Mouse (Mus musculus) hindbrain, embryonic 16.5 days (tissue): Measurements from ENCODE around the gene Taf4. TPM values are rescaled to one million over a fixed set of nuclear protein-coding genes. Genes with fewer than 3 reads are reported as not detected.
A peak's percentile ranks its signal among the peaks of the same experiment; 100 is the strongest.

Experiments used
- ATAC-seq: fragments of 200-750 bp; cut with Nextera tagmentation; 2 replicates; pipeline ENCODE4 v1.8.0; 2017; ENCODE audit warnings: moderate TSS enrichment, moderate library complexity
- H3K27ac ChIP-seq: fragments of 300-500 bp; sonication (generic); 2 replicates; pipeline ENCODE4 v1.5.1; 2014; ENCODE audit warnings: low read depth, mild to moderate bottlenecking, control low read depth, low read length, moderate library complexity
- H3K27me3 ChIP-seq: fragments of 300-500 bp; sonication (generic); replicated peaks from 2 replicates; pipeline ENCODE4 v1.6.1; 2014; ENCODE audit warnings: low read length; ENCODE audit not compliant: control insufficient read depth, insufficient read depth
- H3K36me3 ChIP-seq: fragments of 300-500 bp; sonication (generic); 2 replicates; pipeline ENCODE4 v1.6.1; 2014; ENCODE audit warnings: mild to moderate bottlenecking, low read length, moderate library complexity, mixed read lengths; ENCODE audit not compliant: control insufficient read depth, insufficient read depth
- H3K4me1 ChIP-seq: fragments of 300-500 bp; sonication (generic); 2 replicates; pipeline ENCODE4 v1.6.1; 2014; ENCODE audit warnings: low read depth, low read length; ENCODE audit not compliant: control insufficient read depth, insufficient read depth
- H3K4me2 ChIP-seq: fragments of 300-500 bp; sonication (generic); 2 replicates; pipeline ENCODE4 v1.6.1; 2014; ENCODE audit warnings: mild to moderate bottlenecking, low read length, control low read depth, moderate library complexity
- H3K4me3 ChIP-seq: fragments of 300-500 bp; sonication (generic); 2 replicates; pipeline ENCODE4 v1.5.1; 2014; ENCODE audit warnings: mild to moderate bottlenecking, low read length, control low read depth, moderate library complexity
- H3K9ac ChIP-seq: fragments of 300-500 bp; sonication (generic); 2 replicates; pipeline ENCODE4 v1.6.1; 2014; ENCODE audit warnings: low read depth, mild to moderate bottlenecking, control low read depth, low read length, moderate library complexity
- H3K9me3 ChIP-seq: fragments of 300-500 bp; sonication (generic); 2 replicates; pipeline ENCODE4 v1.6.1; 2014; ENCODE audit warnings: mild to moderate bottlenecking, low read length, moderate library complexity; ENCODE audit not compliant: control insufficient read depth
- WGBS: fragments of 180-500 bp; shearing (Covaris S2); extraction: QIAGEN DNeasy Blood & Tissue Kit; methylation state at CpG from one replicate; pipeline ENCODE4 v1.1.7; 2014; 5-methylcytosine and 5-hydroxymethylcytosine counted together
- polyA plus RNA-seq: library from polyadenylated mRNA; unstranded; fragments of >200 nt; fragmentation: Nextera tagmentation; extraction: Ambion mirVana; gene quantifications from 2 replicates; pipeline ENCODE4 v1.2.1, GENCODE M21; 2015

Gene Taf4
- polyA plus RNA-seq = 2.8 and 3.0 TPM in 2 replicates

DNA sequence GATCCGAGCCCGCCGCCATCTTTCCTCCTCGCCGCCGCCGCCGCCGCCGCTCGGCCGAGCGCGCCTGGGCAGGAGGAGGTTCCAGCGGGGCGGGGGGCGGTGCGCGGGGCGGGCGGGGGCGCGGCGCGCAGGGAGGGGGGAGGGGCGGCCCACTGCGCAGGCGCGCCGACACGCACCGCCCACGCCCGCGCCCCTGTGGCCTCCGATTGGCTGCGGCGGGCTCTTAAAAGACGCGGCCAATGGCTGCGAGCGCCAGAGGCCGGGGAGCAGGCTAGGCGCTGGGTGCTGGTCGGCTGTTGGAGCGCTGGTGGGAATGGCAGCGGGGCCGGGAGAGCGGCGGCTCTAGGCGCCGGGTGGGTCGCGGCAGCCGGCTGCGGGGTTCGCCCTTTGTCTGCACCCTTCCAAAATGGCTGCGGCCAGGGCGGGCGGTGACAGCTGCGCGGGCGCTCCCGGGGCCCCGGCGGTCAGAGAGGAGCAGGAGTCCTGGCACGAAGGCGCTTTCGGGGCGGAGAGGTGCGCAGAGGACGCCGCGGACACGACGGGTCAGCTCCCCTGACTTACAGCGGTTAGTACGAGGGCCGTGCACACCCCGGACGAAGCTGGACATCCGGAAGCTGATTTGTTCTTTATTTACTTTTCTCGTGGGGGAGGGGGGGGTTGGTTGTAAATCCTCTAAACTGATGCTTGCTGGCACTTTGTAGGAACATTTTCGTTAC is at the start of gene Taf4:
Taf4 (minus strand) TSS at position 19 of the 716 bp plus-strand sequence.
- no peaks in the 10 kb centered on the region for H3K36me3 ChIP-seq
- no peaks in the 10 kb centered on the region for H3K9me3 ChIP-seq
- H3K27ac ChIP-seq = peak within 1 kb of the TSS; percentile 97
- peak within 1 kb of the TSS; percentile 100 for H3K4me2 ChIP-seq
- H3K9ac ChIP-seq = peak within 1 kb of the TSS; percentile 94
- H3K27me3 ChIP-seq = no peaks in the 10 kb centered on the region
- peak; percentile 95 for ATAC-seq
- H3K4me1 ChIP-seq = peaks cover 31% of the 10 kb centered on the region
- H3K4me3 ChIP-seq = peak within 1 kb of the TSS; percentile 78
- under 1% methylated on average over 54 of the region's 84 CpGs for WGBS

DNA sequence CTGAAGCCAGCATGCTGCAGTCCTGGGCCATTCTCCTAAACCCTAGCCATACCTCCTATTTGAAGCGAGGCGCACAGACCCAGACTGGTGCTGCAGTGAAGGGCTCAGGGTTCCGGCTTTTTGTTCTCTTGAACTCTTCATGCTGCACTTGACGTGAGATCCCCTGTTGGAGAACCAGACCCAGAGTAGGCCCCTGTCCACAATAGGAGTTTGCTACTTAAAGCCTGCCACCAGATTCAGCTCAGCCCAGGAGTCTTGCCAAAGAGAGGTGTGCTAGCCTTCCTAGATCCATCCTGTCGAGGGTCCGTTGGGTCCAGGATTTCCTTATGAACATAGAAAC is 49.4 kb upstream of the Taf4 start:
- H3K4me3 ChIP-seq = peak overlapping the region; percentile 91
- H3K4me2 ChIP-seq = peak overlapping the region; percentile 76
- WGBS = under 1% methylated on average over 6 of the region's 6 CpGs
- peaks cover 4% of the 10 kb centered on the region for H3K27me3 ChIP-seq
- peak overlapping the region; percentile 95 for H3K27ac ChIP-seq
- no peak for ATAC-seq
- H3K36me3 ChIP-seq = peaks cover 9% of the 10 kb centered on the region; the same call in 1 of the 2 replicates
- H3K4me1 ChIP-seq = peaks cover 35% of the 10 kb centered on the region
- no peaks in the 10 kb centered on the region for H3K9me3 ChIP-seq
- H3K9ac ChIP-seq = peak overlapping the region; percentile 95

DNA sequence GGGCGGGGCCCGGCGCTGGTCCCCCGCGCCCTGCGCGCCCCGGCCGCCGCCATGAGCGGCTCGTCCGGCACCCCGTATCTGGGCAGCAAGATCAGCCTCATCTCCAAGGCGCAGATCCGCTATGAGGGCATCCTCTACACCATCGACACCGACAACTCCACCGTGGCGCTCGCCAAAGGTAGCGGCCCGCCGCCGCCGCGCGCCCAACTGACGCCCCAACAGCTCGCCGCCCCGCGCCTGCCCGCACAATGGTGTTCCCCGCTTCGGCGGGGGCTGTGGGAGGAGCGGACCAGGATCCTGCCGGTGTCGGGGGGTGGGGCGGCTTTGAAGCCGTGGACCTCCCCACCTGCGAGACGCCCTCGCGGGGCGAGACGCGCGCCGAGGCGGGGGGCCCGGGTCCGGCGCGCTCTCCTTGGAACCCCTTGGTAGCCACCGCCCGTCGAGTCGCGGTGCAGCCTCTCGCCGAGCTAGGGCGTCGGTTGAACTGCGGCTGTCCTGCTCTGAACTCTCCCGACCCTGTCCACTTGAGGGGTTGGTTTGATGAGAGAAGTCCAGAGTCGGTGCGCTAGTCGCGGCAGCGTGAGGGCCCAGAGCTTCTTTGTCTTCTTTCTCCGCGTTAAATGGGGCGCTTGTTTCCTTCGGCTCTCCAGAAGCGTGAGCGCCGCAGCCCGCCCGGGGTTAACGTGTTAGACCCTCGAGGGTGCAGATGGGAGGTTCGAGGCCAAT is 48.9 kb upstream of the Taf4 start:
- Histone ChIP-seq H3K9ac (peak overlapping the region; percentile 95), H3K36me3 (peaks cover 3% of the 10 kb centered on the region; the same call in 1 of the 2 replicates), H3K27ac (peak overlapping the region; percentile 95), H3K9me3 (no peaks in the 10 kb centered on the region), H3K27me3 (peaks cover 4% of the 10 kb centered on the region), H3K4me3 (peak overlapping the region; percentile 91), H3K4me1 (peaks cover 35% of the 10 kb centered on the region), H3K4me2 (peak overlapping the region; percentile 76)
- ATAC-seq = peak; percentile 62
- WGBS = under 1% methylated on average over 76 of the region's 84 CpGs

GRCm38 (mm10) chr2:180024401-180025098 is 48.1 kb upstream of the Taf4 start, which contains the start of gene Lsm14b:
Gene Lsm14b (plus strand): TSS chr2:180024987.
- Histone ChIP-seq H3K9ac (peak within 1 kb of the TSS; percentile 95), H3K36me3 (0 out of 2 replicates have a peak, but pooled peaks cover 2% of the 10 kb centered on the region), H3K4me3 (peak within 1 kb of the TSS; percentile 91), H3K4me2 (peak within 1 kb of the TSS; percentile 92), H3K9me3 (no peaks in the 10 kb centered on the region), H3K27me3 (peaks cover 4% of the 10 kb centered on the region), H3K4me1 (peaks cover 37% of the 10 kb centered on the region), H3K27ac (peak within 1 kb of the TSS; percentile 95)
- 0% methylated on average over 49 of the region's 80 CpGs for WGBS
- ATAC-seq = peak; percentile 95

DNA sequence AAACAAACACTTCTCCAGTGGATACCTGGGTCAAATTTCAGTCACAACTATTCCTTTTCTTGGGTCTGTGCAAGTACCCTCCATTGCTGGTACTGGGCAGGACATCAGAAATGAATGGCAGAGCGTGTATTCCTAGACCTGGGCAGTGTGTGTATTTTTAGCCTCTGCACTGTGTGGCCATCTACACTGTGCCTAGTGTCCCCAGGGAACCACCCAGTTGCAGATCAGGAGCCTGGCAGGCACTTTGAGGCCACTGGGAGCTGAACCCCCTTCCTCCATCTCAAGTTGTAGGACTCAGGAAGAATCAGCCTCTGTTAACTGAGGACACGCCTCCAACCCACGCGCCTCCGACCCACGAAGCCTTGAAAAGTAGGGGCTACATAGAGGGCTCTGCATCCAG is 46.3 kb upstream of the Taf4 start:
- no peak overlapping the region for H3K9ac ChIP-seq
- ATAC-seq = no peak
- H3K4me1 ChIP-seq = peaks cover 25% of the 10 kb centered on the region
- no peaks in the 10 kb centered on the region for H3K9me3 ChIP-seq
- H3K27ac ChIP-seq = no peak overlapping the region
- H3K36me3 ChIP-seq = no peaks in the 10 kb centered on the region
- peaks cover 4% of the 10 kb centered on the region for H3K27me3 ChIP-seq
- H3K4me3 ChIP-seq = no peak overlapping the region
- no peak overlapping the region for H3K4me2 ChIP-seq
- WGBS = 61% methylated on average over 6 of the region's 6 CpGs

DNA sequence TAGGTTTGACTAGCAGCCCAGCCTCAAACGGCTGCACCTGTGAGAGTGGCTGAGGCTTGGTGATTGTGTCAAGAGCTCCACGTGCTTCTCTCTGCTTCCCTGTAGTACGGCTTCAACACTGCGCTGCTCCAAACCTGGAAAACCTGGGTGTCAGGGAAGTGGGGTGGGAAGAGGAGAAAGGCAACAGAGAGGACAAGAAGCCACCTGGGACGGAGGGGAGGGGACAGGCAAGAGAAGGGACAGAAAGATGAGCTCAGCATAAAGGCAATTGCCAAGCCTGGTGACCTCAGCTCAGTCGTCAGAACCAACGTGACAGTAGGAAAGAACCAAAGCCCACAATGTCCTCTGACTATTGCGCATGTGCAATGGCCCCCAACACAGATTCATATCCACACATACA is 44.5 kb upstream of the Taf4 start:
- H3K36me3 ChIP-seq = no peaks in the 10 kb centered on the region
- ATAC-seq = no peak
- peaks cover 4% of the 10 kb centered on the region for H3K27me3 ChIP-seq
- no peaks in the 10 kb centered on the region for H3K9me3 ChIP-seq
- no peak overlapping the region for H3K9ac ChIP-seq
- no peak overlapping the region for H3K4me3 ChIP-seq
- WGBS = 86% methylated on average over 8 of the region's 8 CpGs
- H3K4me1 ChIP-seq = peaks cover 6% of the 10 kb centered on the region
- H3K27ac ChIP-seq = no peak overlapping the region
- H3K4me2 ChIP-seq = no peak overlapping the region

- Histone ChIP-seq H3K9ac (no peak overlapping the region), H3K4me3 (no peak overlapping the region), H3K9me3 (no peaks in the 10 kb centered on the region), H3K36me3 (no peaks in the 10 kb centered on the region), H3K27ac (no peak overlapping the region), H3K4me2 (no peak overlapping the region), H3K4me1 (peaks cover 5% of the 10 kb centered on the region), H3K27me3 (peaks cover 4% of the 10 kb centered on the region)
- no peak for ATAC-seq
- 74% methylated on average over 7 of the region's 7 CpGs for WGBS
These were observed 43.7 kb upstream of the Taf4 start for GRCm38 (mm10) chr2:180020091-180020661.

GRCm38 (mm10) chr2:180018573-180018972 is 42.1 kb upstream of the Taf4 start:
- Histone ChIP-seq H3K4me2 (no peak overlapping the region), H3K9ac (no peak overlapping the region), H3K4me3 (no peak overlapping the region), H3K27me3 (peaks cover 4% of the 10 kb centered on the region), H3K27ac (no peak overlapping the region), H3K4me1 (peaks cover 2% of the 10 kb centered on the region), H3K36me3 (no peaks in the 10 kb centered on the region), H3K9me3 (no peaks in the 10 kb centered on the region)
- ATAC-seq = no peak
- 79% methylated on average over 9 of the region's 9 CpGs for WGBS
